Mouse (Mus musculus): ENCODE data around the gene Ptpn1. TPM values are rescaled to one million over a fixed set of nuclear protein-coding genes. Genes with fewer than 3 reads are reported as not detected.

The Ptpn1 gene
- total and polyA plus RNA-seq, 3 experiments: 69.8 to 131 (median 77.6) TPM

DNA sequence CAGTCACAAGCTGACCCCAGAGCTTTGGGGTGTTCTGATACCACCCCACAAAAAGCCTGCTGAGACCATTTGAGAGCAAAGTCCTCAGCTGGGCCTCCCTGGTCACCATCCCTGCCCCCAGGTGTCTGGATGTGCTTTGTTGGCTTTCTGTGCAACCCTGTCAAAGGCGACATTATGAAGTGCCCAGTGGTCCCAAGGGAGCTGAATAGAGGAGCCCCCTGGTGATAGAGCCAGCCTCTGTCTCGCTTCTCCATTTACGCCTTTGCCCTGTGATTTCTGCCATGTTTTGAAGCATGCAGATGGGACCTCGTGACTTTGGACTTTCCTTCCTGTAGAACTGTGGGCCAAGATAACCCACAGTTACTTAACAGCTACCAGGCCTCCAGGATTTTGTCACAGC lies 42.0 kb upstream of the Ptpn1 start:
- Histone ChIP-seq H3K9ac (ENCODE audit: insufficient read depth, low read depth) (no peak overlapping the region), H3K9me3 (replicated peaks; ENCODE audit: low read length) (no peaks in the 10 kb centered on the region), H3K4me2 (ENCODE audit: insufficient read depth, low read depth, poor library complexity, severe bottlenecking) (no peak overlapping the region), H3K36me3 (replicated peaks in 1 of 2; ENCODE audit: control insufficient read depth in 1 of 2, insufficient read depth in 1 of 2, low read length in 1 of 2) (no peaks in the 10 kb centered on the region), H3K79me2 (replicated peaks; ENCODE audit: control insufficient read depth, extremely low read depth, insufficient read depth, poor library complexity, severe bottlenecking) (no peaks in the 10 kb centered on the region), H3K27me3 (replicated peaks) (peaks cover 90% of the 10 kb centered on the region), H3K27ac (ENCODE audit: insufficient read depth, low read depth) (no peak overlapping the region), H3K4me3 (replicated peaks in 1 of 3; ENCODE audit: low read depth in 2 of 3, low read length in 2 of 3, poor library complexity in 1 of 3) (no peak overlapping the region), H3K4me1 (ENCODE audit: control insufficient read depth in 1 of 2, insufficient read depth in 2 of 2) (peaks cover 0 to 5% of the 10 kb centered on the region in 2 experiments; a peak in 1 of 4 replicates)
- DNase-seq (ENCODE audit: extremely low read depth): peak; percentile 14
- in situ Hi-C loops (cut with MboI; ENCODE audit: low pct_ligation_motif_present, low pct_unique_long_range_greater_than_20kb, low sequenced_read_pairs): no loop called here
- dilution Hi-C loops (cut with MboI; ENCODE audit: extremely low pct_ligation_motif_present, extremely low pct_unique_long_range_greater_than_20kb, low sequenced_read_pairs): loop anchor here (25.0 kb wide), 1 partner anchor 203 kb away; the partner anchor contains the start of genes Cebpb and Tmem189
- peak; percentile 11; the same call in 1 of the 2 replicates for TF ChIP-seq SMC3 (IDR thresholded peaks at IDR 0.05; ENCODE audit: low read depth, low read length)
- no peak for TF ChIP-seq ELF1 (IDR thresholded peaks at IDR 0.05; ENCODE audit: low read depth, low read length)

DNA sequence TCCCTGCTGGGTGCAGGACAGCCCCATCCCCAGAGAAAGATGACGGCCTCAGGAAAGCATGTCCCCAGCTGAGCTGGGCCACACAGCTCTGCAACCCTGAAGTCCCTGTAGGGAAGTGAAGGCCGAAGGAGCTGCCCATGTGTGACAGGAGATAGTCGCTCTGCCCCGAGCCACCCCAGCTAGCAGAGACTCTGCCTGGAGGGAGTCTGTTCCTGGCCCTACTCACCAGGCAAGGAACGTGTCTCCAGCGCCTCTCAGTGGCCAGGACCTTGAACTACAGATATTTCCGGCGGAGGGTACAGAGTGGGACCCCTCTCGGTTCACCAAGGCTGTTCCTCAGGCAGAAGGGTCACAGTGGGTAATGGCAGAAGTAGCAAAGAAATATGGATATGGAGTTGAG lies 39.9 kb upstream of the Ptpn1 start:
- peaks cover 86% of the 10 kb centered on the region for H3K27me3 ChIP-seq (replicated peaks)
- H3K4me2 ChIP-seq (ENCODE audit: insufficient read depth, low read depth, poor library complexity, severe bottlenecking): no peak overlapping the region
- no peaks in the 10 kb centered on the region for H3K79me2 ChIP-seq (replicated peaks; ENCODE audit: control insufficient read depth, extremely low read depth, insufficient read depth, poor library complexity, severe bottlenecking)
- H3K36me3 ChIP-seq (replicated peaks in 1 of 2; ENCODE audit: control insufficient read depth in 1 of 2, insufficient read depth in 1 of 2, low read length in 1 of 2): no peaks in the 10 kb centered on the region
- H3K4me3 ChIP-seq (replicated peaks in 1 of 3; ENCODE audit: low read depth in 2 of 3, low read length in 2 of 3, poor library complexity in 1 of 3): no peak overlapping the region
- no peaks in the 10 kb centered on the region for H3K9me3 ChIP-seq (replicated peaks; ENCODE audit: low read length)
- TF ChIP-seq ETS1 (conservative IDR thresholded peaks at IDR 0.05; ENCODE audit: low read depth, low read length) (no peak), CHD2 (IDR thresholded peaks at IDR 0.05; ENCODE audit: low read length) (no peak), ZC3H11A (IDR thresholded peaks at IDR 0.05; ENCODE audit: low read depth, low read length) (peak; percentile 83), POLR2AphosphoS2 (IDR thresholded peaks at IDR 0.05; ENCODE audit: low read depth, low read length) (no peak), RAD21 (IDR thresholded peaks at IDR 0.05; ENCODE audit: low read depth, low read length) (peak; percentile 95), IRF4 (IDR thresholded peaks at IDR 0.05; ENCODE audit: low read depth, low read length) (peak; percentile 26; the same call in 1 of the 2 replicates), MXI1 (IDR thresholded peaks at IDR 0.05; ENCODE audit: low read depth, low read length) (no peak), BHLHE40 (IDR thresholded peaks at IDR 0.05; ENCODE audit: low read depth, low read length) (0 out of 2 replicates have a peak, but pooled peaks have one; percentile 7), SMC3 (IDR thresholded peaks at IDR 0.05; ENCODE audit: low read depth, low read length) (peak; percentile 96), CTCF (conservative IDR thresholded peaks at IDR 0.05 in 1 of 2, IDR thresholded peaks at IDR 0.05 in 1 of 2; ENCODE audit: low read depth in 2 of 2, low read length in 2 of 2) (peak; percentile 29 to 92; a peak in 3 of 4 replicates), SIN3A (IDR thresholded peaks at IDR 0.05; ENCODE audit: low read length) (0 out of 2 replicates have a peak, but pooled peaks have one; percentile 23), E2F4 (IDR thresholded peaks at IDR 0.05; ENCODE audit: insufficient replicate concordance, low read depth, low read length) (no peak)
- H3K27ac ChIP-seq (ENCODE audit: insufficient read depth, low read depth): no peak overlapping the region
- peak; percentile 31 for DNase-seq (ENCODE audit: extremely low read depth)
- H3K9ac ChIP-seq (ENCODE audit: insufficient read depth, low read depth): no peak overlapping the region
- peaks cover 0 to 6% of the 10 kb centered on the region in 2 experiments; a peak in 1 of 4 replicates for H3K4me1 ChIP-seq (ENCODE audit: control insufficient read depth in 1 of 2, insufficient read depth in 2 of 2)
- dilution Hi-C loops (cut with MboI; ENCODE audit: extremely low pct_ligation_motif_present, extremely low pct_unique_long_range_greater_than_20kb, low sequenced_read_pairs) (loop anchor here (25.0 kb wide), 1 partner anchor 205 kb away; the partner anchor contains the start of genes Cebpb and Tmem189), in situ Hi-C loops (cut with MboI; ENCODE audit: low pct_ligation_motif_present, low pct_unique_long_range_greater_than_20kb, low sequenced_read_pairs) (no loop called here)

DNA sequence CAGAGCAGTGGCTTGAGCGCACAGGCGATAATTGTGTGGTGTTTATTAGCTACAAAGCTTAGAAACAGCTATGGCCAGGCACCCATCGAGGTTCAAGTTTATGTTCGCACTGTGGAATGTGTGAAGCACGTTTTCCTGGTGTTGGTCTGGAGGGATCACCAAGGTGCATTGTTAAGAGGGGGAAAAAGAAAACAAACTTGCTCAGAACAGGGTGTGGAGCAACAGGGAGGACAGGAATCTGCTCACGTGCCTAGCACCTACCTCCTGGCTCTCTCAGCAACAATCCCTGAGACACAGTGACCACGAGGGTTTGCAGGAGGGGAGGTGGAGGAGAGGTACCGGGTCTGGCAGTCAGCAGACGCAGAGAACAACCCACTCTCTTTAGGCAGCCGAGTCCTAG lies 38.2 kb upstream of the Ptpn1 start:
- H3K36me3 ChIP-seq (replicated peaks in 1 of 2; ENCODE audit: control insufficient read depth in 1 of 2, insufficient read depth in 1 of 2, low read length in 1 of 2): no peaks in the 10 kb centered on the region
- H3K79me2 ChIP-seq (replicated peaks; ENCODE audit: control insufficient read depth, extremely low read depth, insufficient read depth, poor library complexity, severe bottlenecking): no peaks in the 10 kb centered on the region
- dilution Hi-C loops (cut with MboI; ENCODE audit: extremely low pct_ligation_motif_present, extremely low pct_unique_long_range_greater_than_20kb, low sequenced_read_pairs): loop anchor here (25.0 kb wide), 1 partner anchor 206 kb away; the partner anchor contains the start of genes Cebpb and Tmem189
- H3K4me1 ChIP-seq (ENCODE audit: control insufficient read depth in 1 of 2, insufficient read depth in 2 of 2): peaks cover 0 to 6% of the 10 kb centered on the region in 2 experiments; a peak in 1 of 4 replicates
- H3K9me3 ChIP-seq (replicated peaks; ENCODE audit: low read length): no peaks in the 10 kb centered on the region
- TF ChIP-seq RCOR1 (conservative IDR thresholded peaks at IDR 0.05; ENCODE audit: low read depth, low read length) (no peak), SMC3 (IDR thresholded peaks at IDR 0.05; ENCODE audit: low read depth, low read length) (no peak), UBTF (IDR thresholded peaks at IDR 0.05; ENCODE audit: low read depth, low read length) (no peak), TBP (conservative IDR thresholded peaks at IDR 0.05; ENCODE audit: low read depth, low read length) (no peak), ZKSCAN1 (IDR thresholded peaks at IDR 0.05; ENCODE audit: borderline replicate concordance, low read depth, low read length) (no peak), USF1 (IDR thresholded peaks at IDR 0.05; ENCODE audit: low read depth, low read length) (no peak), JUN (IDR thresholded peaks at IDR 0.05; ENCODE audit: insufficient read depth, low read depth, low read length) (no peak), ETS1 (conservative IDR thresholded peaks at IDR 0.05; ENCODE audit: low read depth, low read length) (no peak), MEF2A (IDR thresholded peaks at IDR 0.05; ENCODE audit: borderline replicate concordance, low read depth, low read length) (no peak), CHD2 (IDR thresholded peaks at IDR 0.05; ENCODE audit: low read length) (no peak), MAX (IDR thresholded peaks at IDR 0.05; ENCODE audit: low read length) (no peak), KAT2A (IDR thresholded peaks at IDR 0.05; ENCODE audit: insufficient replicate concordance, low read length) (no peak), E2F4 (IDR thresholded peaks at IDR 0.05; ENCODE audit: insufficient replicate concordance, low read depth, low read length) (no peak)
- H3K9ac ChIP-seq (ENCODE audit: insufficient read depth, low read depth): no peak overlapping the region
- no peak overlapping the region for H3K4me3 ChIP-seq (replicated peaks in 1 of 3; ENCODE audit: low read depth in 2 of 3, low read length in 2 of 3, poor library complexity in 1 of 3)
- DNase-seq (ENCODE audit: extremely low read depth): no peak
- no peak overlapping the region for H3K4me2 ChIP-seq (ENCODE audit: insufficient read depth, low read depth, poor library complexity, severe bottlenecking)
- peaks cover 71% of the 10 kb centered on the region for H3K27me3 ChIP-seq (replicated peaks)
- in situ Hi-C loops (cut with MboI; ENCODE audit: low pct_ligation_motif_present, low pct_unique_long_range_greater_than_20kb, low sequenced_read_pairs): no loop called here
- no peak overlapping the region for H3K27ac ChIP-seq (ENCODE audit: insufficient read depth, low read depth)

All from CH12.LX (cell line).